Mouse (Mus musculus) megakaryocyte, embryonic 14.5 days (primary cell): ENCODE measurements at regions not wholly inside any gene's neighbourhood (a gene's known extent, or its start where the extent isn't known, plus 50 kb on each side); places are given as distances from the start of the nearest gene placed in this dataset.

ENCODE experiments used
- FLI1 ChIP-seq: IDR thresholded peaks from 2 replicates; pipeline ENCODE4 v1.6.1; 2012; ENCODE audit warnings: low read length, inconsistent platforms, mixed read lengths
- GATA1 ChIP-seq: IDR thresholded peaks from 3 replicates; pipeline ENCODE4 v1.6.1; 2012; ENCODE audit warnings: mixed read lengths, low read length, inconsistent platforms, borderline replicate concordance

DNA sequence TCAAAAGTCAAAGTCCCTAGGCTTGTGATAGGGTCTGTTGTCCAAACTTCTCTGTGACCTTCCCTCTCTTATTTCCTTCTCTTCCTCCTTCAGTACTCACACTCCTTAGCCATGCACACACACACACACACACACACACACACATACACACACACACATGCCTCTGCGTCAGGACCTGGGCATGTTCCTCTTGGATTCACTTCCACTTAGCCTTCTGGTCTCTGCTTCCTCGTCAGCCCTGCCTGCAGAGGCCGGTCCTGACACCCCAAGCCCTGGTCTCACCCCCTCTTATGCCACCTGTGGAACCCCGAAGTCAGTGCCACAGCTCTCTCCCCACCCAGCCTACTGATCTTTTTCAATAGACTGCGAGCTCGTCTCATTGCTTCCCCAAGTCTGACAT is 250.3 kb downstream of the Barhl2 start:
- TF ChIP-seq GATA1 (no peak), FLI1 (no peak)
